Mouse (Mus musculus) gastrocnemius, adult 18-20 months (tissue): ENCODE results near the gene Slc25a31. TPM values are rescaled to one million over a fixed set of nuclear protein-coding genes. Genes with fewer than 3 reads are reported as not detected.

ENCODE experiments used
- DNase-seq: peaks from one replicate; pipeline ENCODE4 v3.0.0; 2021; ENCODE audit warnings: low spot score
- total RNA-seq, 2 experiments: library from RNA; stranded (reverse); gene quantifications; 2 replicates each; pipeline ENCODE4 v1.2.3; 2021

Gene Slc25a31
- total RNA-seq, 2 experiments from 2014 or later: not detected

DNA sequence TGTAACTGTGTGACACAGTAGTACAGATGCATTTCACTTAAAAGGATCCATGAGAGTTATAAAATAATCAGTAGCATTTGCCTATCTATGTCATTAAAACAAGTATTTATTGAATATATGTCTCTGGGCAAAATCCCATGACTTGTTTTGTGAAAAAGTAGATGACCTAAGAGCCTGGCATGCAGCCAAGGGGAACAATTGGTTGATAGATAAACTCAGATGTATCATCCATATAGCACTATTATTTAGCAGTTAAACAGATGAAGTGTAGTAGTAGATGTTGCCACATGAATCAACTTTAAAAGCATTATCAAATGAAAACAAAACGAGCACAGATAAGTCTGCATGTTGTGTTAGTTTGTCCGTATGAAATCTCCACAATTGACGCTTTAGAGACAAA, 10.4 kb downstream of the Slc25a31 start:
- DNase-seq: no peak

DNA sequence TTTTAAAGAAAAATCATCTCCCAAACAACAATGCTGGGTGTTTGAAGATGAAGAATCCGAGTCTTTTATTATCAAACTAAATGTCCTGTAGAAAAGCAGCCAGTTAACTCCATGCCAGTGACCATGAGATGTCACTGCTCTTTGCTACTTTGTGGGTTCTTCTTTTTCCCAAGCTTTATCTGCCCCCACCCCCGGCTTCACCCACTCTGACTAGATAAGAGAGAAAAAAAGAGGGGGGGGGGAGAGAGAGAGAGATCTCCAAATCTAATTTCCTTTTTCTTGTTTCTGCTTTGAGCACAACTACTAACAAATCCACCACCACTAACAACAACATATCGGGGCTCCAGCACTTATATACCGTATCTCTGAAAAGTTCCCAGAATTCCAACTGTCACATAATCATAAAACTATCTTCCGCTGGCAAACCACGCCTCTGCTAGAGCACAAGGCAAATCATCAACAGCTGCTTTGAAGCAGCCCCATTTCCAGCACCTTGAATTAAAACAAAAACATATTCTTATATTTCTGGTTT, 29.8 kb downstream of the Slc25a31 start:
- no peak for DNase-seq

DNA sequence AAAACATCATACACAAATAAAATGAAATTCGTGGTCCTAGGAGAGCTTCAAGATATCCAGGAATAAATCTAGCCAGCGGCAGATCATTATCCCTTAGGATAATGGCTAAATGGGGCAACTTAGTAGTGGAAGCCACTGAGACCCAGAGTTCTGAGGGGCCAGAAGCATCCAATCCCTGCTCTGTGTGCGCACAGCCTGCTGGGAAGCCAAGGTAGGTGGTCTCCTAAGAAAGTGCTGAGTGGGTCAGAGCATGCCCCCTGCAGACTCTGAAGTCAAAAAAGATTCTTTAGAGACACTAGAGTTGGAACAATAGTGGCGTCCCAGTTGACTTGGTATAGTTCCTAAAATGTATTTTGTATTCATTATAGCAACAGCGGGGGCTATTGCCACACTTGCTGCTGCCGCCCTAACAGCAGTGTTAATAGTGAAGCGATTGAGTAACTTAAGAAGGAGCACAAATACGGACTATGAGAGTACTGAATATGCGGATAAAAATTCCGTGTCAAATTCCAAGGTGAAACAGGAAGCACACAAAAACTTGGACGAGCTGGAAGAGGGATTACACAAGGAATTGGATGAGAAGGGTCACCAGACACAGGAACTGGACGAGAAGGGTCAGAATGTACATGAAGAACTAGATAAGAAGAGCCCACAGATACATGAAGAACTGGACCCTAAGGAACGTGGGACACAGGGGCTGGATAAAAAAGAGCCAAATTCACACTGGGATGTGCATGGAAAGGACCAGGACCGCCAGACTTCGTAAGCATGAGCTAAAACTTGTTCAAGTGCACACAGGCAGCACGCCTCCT, 35.6 kb downstream of the Slc25a31 start, which contains the start of gene Hspa4l:
Gene Hspa4l (plus strand): TSS at position 472 of the 812 bp plus-strand sequence.
- peak; percentile 1 for DNase-seq

DNA sequence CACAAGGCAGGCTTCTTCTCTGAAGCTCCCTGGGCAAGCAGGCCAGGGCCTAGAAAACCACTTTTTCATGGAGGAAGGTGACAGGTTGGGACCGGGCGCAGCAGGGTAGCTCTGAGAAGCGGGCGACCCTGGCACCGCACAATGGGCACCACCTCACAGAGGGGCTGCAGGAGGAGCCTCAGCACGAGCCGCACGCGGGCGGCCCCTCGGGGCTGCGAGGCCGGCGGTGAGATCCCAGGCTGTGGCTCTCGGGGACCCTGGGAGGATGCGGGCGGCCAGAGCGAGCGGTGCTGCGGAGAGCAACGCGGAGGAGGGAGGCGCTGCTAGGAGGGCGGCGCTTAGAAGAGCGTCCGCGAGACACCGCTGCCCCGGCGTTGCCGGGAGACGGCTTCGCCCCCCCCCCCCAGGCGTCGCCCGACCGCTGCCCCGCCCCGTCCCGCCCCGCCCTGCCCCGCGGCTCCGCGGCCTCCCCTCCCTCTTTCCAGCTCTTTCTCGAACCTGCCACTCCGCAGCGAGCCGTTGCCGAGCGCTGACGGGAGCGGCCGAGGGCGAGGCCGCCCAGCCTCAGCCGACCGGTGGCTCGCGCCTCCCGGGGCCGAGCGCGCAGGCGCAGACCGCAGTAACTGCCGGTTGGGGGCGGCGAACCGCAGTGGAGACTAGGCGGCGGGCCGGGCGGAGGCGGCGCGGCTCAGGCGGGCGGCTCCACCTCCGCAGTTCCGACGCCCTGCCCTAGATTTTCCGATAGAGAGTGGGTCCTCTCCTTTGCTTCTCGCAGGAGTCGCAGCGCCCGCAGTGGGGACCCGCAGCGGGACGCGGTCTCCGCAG, 36.4 kb downstream of the Slc25a31 start:
- peak; percentile 90 for DNase-seq

DNA sequence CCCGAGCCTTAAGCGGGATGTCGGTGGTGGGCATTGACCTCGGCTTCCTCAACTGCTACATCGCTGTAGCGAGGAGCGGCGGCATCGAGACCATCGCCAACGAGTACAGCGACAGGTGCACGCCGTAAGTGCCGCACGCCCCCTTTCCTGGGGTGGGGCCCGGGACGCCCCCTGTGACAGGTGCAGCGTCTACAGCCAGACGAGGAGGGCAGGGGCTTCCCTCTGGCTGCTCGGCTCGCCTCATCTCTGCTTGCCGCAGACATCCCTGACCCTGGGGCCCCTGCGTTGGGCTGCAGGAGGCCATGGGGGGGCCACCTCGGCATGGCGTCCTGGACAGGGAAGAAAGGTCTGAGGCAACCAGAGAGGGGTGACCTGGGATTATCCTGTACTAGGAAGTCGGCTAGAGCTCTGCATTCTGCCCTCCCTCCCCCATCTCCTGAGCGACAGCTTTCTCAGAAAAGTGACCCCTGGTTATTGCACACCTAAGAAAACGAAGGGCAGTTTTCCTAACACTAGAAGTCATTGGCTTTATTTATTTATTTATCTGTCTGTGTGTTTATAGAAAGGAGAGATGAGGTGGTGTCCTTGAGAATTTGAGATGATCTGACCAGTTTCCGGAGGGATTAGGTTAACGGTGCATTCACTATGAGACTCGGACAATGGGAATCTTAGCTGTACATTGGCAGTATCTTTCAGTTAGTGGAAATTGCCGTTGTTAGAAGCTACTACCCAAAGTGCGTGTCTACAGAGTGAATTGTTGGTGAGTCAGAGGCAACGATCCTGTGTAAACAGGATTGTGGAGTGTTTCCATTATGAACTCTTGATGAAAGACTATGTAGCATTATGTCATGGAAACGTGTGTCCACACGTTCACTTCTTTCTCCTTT, 37.2 kb downstream of the Slc25a31 start:
- no peak for DNase-seq

DNA sequence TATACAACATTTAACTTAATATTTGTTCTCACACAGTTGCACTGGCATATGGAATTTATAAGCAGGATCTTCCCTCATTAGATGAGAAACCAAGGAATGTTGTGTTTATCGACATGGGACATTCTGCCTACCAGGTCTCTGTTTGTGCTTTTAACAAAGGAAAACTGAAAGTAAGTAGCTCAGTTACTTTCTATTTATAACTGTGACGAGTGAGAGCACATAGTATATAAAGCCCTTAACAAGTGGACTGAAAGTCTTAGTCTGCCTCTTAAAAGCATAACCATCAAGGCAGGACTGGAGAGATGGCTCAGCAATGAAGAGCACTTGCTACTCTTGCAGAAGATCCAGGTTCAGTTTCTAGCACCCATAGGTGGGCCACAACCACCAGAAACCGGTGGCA, 52.1 kb downstream of the Slc25a31 start:
- no peak for DNase-seq

DNA sequence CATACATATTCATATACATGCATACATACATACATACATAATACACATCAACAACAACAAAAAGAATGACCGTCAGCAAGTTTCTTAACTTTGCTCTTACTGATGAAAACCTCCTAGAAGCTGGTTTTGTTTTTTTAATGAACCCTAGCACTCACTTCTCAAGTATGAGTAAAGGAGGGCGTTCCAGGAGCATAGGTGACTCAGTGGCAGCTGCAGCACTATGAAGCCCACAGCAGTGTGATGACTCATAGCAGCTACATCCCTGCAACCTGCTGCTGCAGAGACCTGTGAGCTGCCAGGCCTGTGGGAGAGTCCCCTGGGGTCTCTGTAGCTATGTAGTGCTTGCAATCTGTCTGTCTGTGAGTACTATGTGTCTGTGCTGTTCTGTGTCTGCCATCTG, 52.7 kb downstream of the Slc25a31 start:
- no peak for DNase-seq

Other genes starting within 250 kb of the Slc25a31 start
- gene Intu, start 177.6 kb upstream of the Slc25a31 start, total RNA-seq: 1 to 10 TPM; 2.1 to 2.3 TPM
- gene Hspa4l, start 35.6 kb downstream of the Slc25a31 start, total RNA-seq: 1 to 10 TPM; 4.9 to 6.6 TPM
- gene Plk4, start 91.2 kb downstream of the Slc25a31 start, total RNA-seq: under 1 TPM; 0.59 to 0.62 TPM
- 10 to 100 TPM; 17.4 to 19.2 TPM for gene Mfsd8, start 138.0 kb downstream of the Slc25a31 start, total RNA-seq
- gene Abhd18, start 138.1 kb downstream of the Slc25a31 start, total RNA-seq: 10 to 100 TPM; 12.4 to 15.7 TPM
- under 1 TPM in 1 of 2 experiments, not detected in 1; 0.16 TPM for gene 1700034I23Rik, start 193.7 kb downstream of the Slc25a31 start, total RNA-seq
- 10 to 100 TPM; 64.4 to 72.7 TPM for gene Larp1b, start 241.0 kb downstream of the Slc25a31 start, total RNA-seq